Mouse (Mus musculus) embryonic facial prominence, embryonic 15.5 days (tissue): ENCODE results near the gene Gmcl1. TPM values are rescaled to one million over a fixed set of nuclear protein-coding genes. Genes with fewer than 3 reads are reported as not detected.

Experiments used
- ATAC-seq: fragments of 200-750 bp; cut with Nextera tagmentation; 2 replicates; pipeline ENCODE4 v1.8.0; 2017; ENCODE audit warnings: low read depth, moderate TSS enrichment; ENCODE audit not compliant: insufficient number of reproducible peaks, low FRiP score, low TSS enrichment
- H3K27ac ChIP-seq: fragments of 300-500 bp; sonication (generic); replicated peaks from 2 replicates; pipeline ENCODE4 v1.5.1; 2015; ENCODE audit warnings: mild to moderate bottlenecking, inconsistent platforms
- H3K27me3 ChIP-seq: fragments of 300-500 bp; sonication (generic); 2 replicates; pipeline ENCODE4 v1.6.1; 2015; ENCODE audit warnings: inconsistent platforms
- H3K36me3 ChIP-seq: fragments of 300-500 bp; sonication (generic); 2 replicates; pipeline ENCODE4 v1.6.1; 2015; ENCODE audit warnings: mild to moderate bottlenecking, inconsistent platforms
- H3K4me1 ChIP-seq: fragments of 300-500 bp; sonication (generic); 2 replicates; pipeline ENCODE4 v1.6.1; 2015; ENCODE audit warnings: inconsistent platforms
- H3K4me2 ChIP-seq: fragments of 300-500 bp; sonication (generic); replicated peaks from 2 replicates; pipeline ENCODE4 v1.6.1; 2015; ENCODE audit warnings: mild to moderate bottlenecking, inconsistent platforms
- H3K4me3 ChIP-seq: fragments of 300-500 bp; sonication (generic); replicated peaks from 2 replicates; pipeline ENCODE4 v1.5.1; 2015; ENCODE audit warnings: mild to moderate bottlenecking, inconsistent platforms
- H3K9ac ChIP-seq: fragments of 300-500 bp; sonication (generic); 2 replicates; pipeline ENCODE4 v1.6.1; 2015; ENCODE audit warnings: inconsistent platforms
- H3K9me3 ChIP-seq: fragments of 300-500 bp; sonication (generic); replicated peaks from 2 replicates; pipeline ENCODE4 v1.6.1; 2016; ENCODE audit warnings: inconsistent platforms
- WGBS: fragments of 180-500 bp; shearing (Covaris S2); methylation state at CpG from one replicate; pipeline ENCODE4 v1.1.7; 2015; 5-methylcytosine and 5-hydroxymethylcytosine counted together
- polyA plus RNA-seq: library from polyadenylated mRNA; unstranded; fragments of >200 nt; fragmentation: Nextera tagmentation; extraction: Ambion mirVana; gene quantifications from 2 replicates; pipeline ENCODE4 v1.2.1, GENCODE M21; 2015

Gene Gmcl1
- polyA plus RNA-seq, 1 experiment from 2014 or later = 40.1 TPM

DNA sequence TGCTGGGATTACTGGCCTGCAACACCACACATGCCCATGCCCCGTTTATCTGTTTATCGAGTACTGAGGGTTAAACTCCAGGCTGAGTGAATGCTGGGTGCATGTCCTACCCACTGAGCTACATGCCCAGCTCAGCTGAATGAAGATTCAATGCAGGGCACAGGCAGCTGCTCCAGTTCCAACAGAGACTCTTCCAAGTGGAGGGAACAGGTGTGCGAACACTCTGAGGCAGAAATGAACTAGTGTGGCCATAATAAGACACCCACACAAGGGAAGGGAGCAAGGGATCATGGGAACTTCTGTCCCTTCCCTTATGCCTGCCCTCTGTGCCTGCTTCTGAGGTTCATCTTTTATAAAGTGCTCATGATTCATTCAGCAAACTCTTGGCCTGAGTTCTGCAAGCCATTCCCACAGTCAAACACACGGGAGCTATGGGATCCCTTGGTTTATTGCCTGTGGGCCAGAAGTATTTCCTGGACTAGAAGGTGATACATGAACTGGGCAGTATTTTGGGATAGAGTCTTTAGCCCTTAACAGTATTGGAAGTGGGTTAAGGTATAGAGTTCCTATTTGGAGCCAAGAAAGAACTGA is 35.1 kb upstream of the Gmcl1 start:
- H3K9me3 ChIP-seq = no peaks in the 10 kb centered on the region
- no peaks in the 10 kb centered on the region for H3K4me1 ChIP-seq
- H3K27ac ChIP-seq = no peak overlapping the region
- no peaks in the 10 kb centered on the region for H3K36me3 ChIP-seq
- H3K9ac ChIP-seq = no peak overlapping the region
- ATAC-seq = no peak
- no peak overlapping the region for H3K4me3 ChIP-seq
- H3K27me3 ChIP-seq = no peaks in the 10 kb centered on the region
- H3K4me2 ChIP-seq = no peak overlapping the region
- 82% methylated on average over 4 of the region's 4 CpGs for WGBS

DNA sequence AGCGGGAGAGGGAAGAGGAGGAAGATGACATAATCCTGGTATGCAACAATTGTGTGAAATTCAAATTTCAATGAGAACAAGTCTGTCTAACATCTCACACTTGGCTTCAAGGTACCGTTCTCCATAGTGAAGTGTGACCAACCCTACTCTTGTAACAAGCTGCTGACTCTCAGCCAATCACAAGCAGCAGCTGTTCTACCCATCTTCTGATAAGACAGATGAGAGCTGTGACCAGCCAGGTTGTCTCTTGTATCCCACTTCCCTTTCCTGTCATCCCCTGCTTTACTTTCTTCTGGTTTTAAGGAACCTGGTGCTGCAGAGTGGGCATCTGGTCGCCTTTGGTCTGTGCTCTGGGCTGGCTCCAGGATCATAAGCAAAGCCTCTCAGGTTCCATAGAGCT is 34.3 kb upstream of the Gmcl1 start:
- H3K9ac ChIP-seq = no peak overlapping the region
- H3K36me3 ChIP-seq = no peaks in the 10 kb centered on the region
- H3K9me3 ChIP-seq = no peaks in the 10 kb centered on the region
- ATAC-seq = no peak
- no peak overlapping the region for H3K27ac ChIP-seq
- WGBS = 78% methylated on average over 3 of the region's 3 CpGs
- H3K4me2 ChIP-seq = no peak overlapping the region
- H3K4me3 ChIP-seq = no peak overlapping the region
- no peaks in the 10 kb centered on the region for H3K27me3 ChIP-seq
- H3K4me1 ChIP-seq = no peaks in the 10 kb centered on the region

DNA sequence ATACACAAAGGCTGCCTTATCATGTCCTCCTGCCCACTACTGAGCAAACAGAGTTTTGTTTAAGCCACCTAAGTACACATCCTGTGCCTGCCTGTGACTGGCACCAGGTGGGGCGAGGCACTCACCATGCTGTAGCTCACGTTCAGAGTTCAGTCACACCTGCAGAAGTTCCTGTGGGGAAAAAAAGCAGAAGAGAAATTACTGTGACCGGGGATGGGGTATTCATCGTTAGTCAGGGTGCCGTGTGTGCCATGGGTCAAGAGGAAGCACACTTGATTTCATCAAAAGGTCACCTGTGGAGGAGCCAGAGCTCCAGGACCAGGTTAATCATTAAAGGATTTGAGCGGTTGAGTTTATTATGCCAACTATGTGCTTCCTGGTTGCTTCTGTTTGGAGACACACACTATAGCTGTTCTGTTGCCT is 32.5 kb upstream of the Gmcl1 start:
- H3K4me2 ChIP-seq = no peak overlapping the region
- H3K9me3 ChIP-seq = no peaks in the 10 kb centered on the region
- no peaks in the 10 kb centered on the region for H3K27me3 ChIP-seq
- no peak for ATAC-seq
- H3K36me3 ChIP-seq = no peaks in the 10 kb centered on the region
- H3K4me1 ChIP-seq = no peaks in the 10 kb centered on the region
- H3K27ac ChIP-seq = no peak overlapping the region
- WGBS = 66% methylated on average over 6 of the region's 6 CpGs
- no peak overlapping the region for H3K9ac ChIP-seq
- no peak overlapping the region for H3K4me3 ChIP-seq

DNA sequence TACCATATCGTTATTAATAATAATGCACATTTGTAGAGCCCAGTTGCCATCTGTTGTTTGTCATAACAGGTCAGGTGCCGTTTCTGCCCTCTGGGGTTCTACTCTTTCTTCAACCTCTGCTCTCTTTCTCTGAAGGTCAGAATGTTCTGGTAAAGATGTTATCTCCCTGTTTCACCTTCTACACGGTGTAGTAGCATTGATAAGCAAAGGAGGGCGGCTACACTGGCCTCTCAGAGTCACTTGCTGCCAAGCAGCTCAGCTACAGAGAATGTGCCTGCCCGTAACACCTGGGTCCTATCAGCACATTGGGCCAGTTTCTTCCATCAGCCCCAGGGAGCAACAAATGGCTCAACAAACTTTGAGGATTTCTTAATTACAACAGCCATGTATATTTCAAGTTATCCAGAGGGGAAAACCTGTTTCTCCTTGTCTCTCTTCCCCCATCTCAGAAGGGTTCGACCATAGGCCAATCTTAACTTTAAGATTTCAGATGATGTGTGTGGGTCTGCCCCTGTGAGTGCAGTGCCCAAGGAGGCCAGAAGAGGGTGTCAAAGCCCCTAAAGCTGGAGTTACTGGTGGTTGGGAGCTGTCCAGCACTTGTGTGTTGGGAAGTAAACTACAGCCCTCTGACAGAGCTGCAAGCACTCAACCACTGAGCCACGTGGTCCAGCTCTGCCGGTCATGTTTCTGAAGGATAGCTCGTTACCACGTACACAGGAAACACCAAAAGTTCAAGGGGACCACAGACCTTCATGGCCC is 21.1 kb upstream of the Gmcl1 start:
- Histone ChIP-seq H3K4me3 (no peak overlapping the region), H3K27ac (no peak overlapping the region), H3K36me3 (peaks cover 38% of the 10 kb centered on the region), H3K9me3 (no peaks in the 10 kb centered on the region), H3K27me3 (no peaks in the 10 kb centered on the region), H3K9ac (no peak overlapping the region), H3K4me1 (no peaks in the 10 kb centered on the region), H3K4me2 (no peak overlapping the region)
- WGBS = 85% methylated on average over 10 of the region's 10 CpGs
- ATAC-seq = no peak

DNA sequence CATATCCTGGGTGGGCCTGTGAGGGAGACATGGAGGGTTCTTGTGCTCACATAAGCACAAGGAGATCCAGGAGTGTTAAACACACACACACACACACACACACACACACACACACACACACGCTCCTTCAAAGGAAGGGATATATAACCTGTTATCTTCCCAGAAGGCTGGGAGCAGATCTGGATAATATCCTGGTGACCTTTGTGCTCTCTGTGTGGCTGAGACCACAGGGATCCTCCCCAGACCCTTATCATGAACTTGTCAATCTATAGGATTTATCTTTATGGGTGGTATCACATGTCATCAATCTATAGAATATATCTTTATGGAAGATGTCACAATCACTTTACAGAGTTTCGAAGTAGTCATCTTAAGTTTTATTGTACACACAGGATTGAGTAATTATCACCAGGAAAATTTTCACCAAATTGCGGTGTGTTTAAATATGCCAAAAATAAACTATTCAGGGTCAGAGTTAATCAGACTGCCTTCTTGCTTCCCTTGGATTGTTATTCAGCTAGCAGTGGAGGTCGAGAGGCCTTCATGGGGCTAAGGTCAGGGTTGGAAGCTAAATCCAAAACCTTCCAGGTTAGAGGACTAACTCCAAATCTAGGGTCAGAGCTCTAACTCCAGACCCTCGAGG is 19.8 kb upstream of the Gmcl1 start:
- WGBS = 82% methylated on average over 5 of the region's 5 CpGs
- no peak for ATAC-seq
- no peaks in the 10 kb centered on the region for H3K27me3 ChIP-seq

DNA sequence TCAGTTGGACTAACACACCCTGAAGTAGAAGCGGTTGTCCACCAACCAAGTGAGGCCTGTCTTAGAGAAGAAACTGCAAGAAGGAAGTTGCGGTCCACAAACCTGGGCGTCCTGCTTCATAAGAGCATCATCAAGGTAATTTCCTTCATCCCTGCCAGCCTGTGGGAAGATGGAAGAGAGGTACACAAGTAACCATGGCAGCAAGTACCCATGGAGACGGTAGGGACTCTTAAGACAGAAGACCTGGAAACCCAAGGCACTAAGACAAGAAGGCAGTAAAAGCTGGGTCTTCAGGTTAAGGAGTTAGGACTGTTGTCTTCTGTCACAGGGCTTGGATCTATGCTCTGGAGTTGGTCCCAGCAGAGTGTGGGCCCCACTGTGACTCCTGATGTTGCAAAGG is 17.8 kb upstream of the Gmcl1 start:
- no peaks in the 10 kb centered on the region for H3K4me1 ChIP-seq
- 87% methylated on average over 4 of the region's 4 CpGs for WGBS

More for the DNA sequence above, 19.8 kb upstream of the Gmcl1 start:
- H3K4me3 ChIP-seq = no peak overlapping the region
- no peak overlapping the region for H3K27ac ChIP-seq
- no peak overlapping the region for H3K4me2 ChIP-seq
- no peaks in the 10 kb centered on the region for H3K4me1 ChIP-seq
- H3K9ac ChIP-seq = no peak overlapping the region
- H3K36me3 ChIP-seq = peaks cover 38% of the 10 kb centered on the region
- H3K9me3 ChIP-seq = no peaks in the 10 kb centered on the region

DNA sequence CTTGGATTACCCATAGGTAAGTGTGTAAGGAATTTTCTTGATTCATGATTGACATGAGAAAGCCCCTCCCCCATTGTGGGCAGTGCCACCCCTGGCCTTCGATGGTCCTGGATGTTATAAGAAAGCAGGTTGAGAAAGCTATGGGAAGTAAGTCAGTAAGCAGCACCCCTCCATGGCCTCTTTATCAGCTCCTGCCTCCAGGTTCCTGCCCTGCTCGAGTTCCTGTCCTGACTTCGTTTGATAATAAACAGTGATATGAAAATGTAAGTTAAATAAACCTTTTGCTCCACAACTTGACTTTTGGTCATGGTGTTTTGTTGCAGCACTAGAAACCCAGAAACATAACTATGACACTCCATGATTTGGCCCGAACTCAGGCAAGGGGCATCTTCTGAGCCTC is 16.6 kb upstream of the Gmcl1 start:
- Histone ChIP-seq H3K4me3 (no peak overlapping the region), H3K9me3 (no peaks in the 10 kb centered on the region), H3K4me2 (no peak overlapping the region), H3K36me3 (peaks cover 22% of the 10 kb centered on the region), H3K9ac (no peak overlapping the region), H3K27me3 (no peaks in the 10 kb centered on the region), H3K4me1 (no peaks in the 10 kb centered on the region), H3K27ac (no peak overlapping the region)
- 74% methylated on average over 4 of the region's 4 CpGs for WGBS
- no peak for ATAC-seq

More for the DNA sequence above, 17.8 kb upstream of the Gmcl1 start:
- ATAC-seq = no peak
- no peak overlapping the region for H3K27ac ChIP-seq
- H3K27me3 ChIP-seq = no peaks in the 10 kb centered on the region
- peaks cover 29% of the 10 kb centered on the region for H3K36me3 ChIP-seq
- no peak overlapping the region for H3K4me2 ChIP-seq
- H3K4me3 ChIP-seq = no peak overlapping the region
- H3K9ac ChIP-seq = no peak overlapping the region
- H3K9me3 ChIP-seq = no peaks in the 10 kb centered on the region

DNA sequence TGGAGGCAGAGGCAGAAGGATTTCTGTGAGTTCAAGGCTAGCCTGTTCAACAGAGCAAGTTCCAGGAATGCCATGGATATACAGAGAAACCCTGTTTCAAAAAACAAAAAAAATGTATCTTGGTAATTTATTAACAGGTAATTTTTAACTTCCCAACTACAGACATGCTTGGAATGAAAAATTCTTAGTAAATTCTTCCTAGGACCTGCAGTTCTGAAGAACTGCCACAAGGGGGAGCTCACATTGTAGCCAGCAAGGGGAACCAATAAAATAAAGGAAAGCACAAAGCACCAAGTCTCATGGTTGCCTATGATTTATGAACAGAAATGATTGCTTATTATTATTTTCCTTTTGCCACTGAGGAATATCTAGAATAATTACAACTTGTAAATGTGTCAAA is 14.0 kb upstream of the Gmcl1 start:
- Histone ChIP-seq H3K27ac (no peak overlapping the region), H3K9ac (no peak overlapping the region), H3K9me3 (no peaks in the 10 kb centered on the region), H3K36me3 (peaks cover 23% of the 10 kb centered on the region), H3K27me3 (no peaks in the 10 kb centered on the region), H3K4me2 (no peak overlapping the region), H3K4me3 (no peak overlapping the region), H3K4me1 (no peaks in the 10 kb centered on the region)
- ATAC-seq = no peak

DNA sequence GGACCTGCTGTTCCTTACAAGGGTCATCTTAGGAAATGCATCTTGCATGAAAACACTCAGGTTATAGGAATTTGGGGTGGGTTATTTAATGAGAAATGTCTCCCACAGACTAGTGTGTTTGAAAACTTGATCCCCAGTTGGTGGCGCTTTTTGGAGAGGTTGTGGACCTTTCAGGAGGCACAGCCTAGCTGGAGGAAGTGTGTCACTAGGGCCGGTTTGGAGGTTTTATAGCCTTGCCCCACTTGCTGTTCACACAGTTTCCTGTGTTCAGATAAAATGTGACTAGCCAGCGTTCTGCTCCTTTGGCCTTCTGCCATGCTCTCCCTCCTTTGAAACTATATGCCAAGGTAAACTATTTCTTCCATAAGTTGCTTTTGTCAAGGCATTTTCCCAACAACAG is 7.5 kb upstream of the Gmcl1 start:
- WGBS = 42% methylated on average over 3 of the region's 3 CpGs
- H3K9me3 ChIP-seq = no peaks in the 10 kb centered on the region
- H3K4me3 ChIP-seq = no peak overlapping the region
- H3K9ac ChIP-seq = no peak overlapping the region
- H3K4me2 ChIP-seq = no peak overlapping the region
- no peak for ATAC-seq
- no peaks in the 10 kb centered on the region for H3K4me1 ChIP-seq
- no peaks in the 10 kb centered on the region for H3K27me3 ChIP-seq
- 0 out of 2 replicates have a peak overlapping the region, but pooled peaks have one; percentile 17 for H3K27ac ChIP-seq
- peaks cover 9% of the 10 kb centered on the region; the same call in 1 of the 2 replicates for H3K36me3 ChIP-seq

DNA sequence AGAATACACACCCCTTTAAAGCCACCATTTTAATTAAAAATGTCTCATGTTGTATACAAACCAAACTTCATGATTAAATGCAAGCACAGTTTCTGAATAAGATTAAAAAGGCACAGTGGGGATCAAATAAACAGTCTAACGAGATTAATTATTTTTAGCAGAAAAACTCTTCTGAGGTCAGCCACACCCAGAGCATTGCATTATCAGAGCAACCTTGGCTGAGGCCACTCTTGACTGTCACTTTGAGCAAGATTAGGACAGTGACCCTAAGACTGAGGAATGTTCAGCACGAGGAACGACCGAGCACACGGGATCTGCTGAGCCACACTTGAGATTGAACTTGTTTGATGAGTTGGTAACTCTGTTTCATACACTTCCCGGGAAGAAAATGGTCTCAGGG is 3.6 kb upstream of the Gmcl1 start:
- ATAC-seq = no peak
- Histone ChIP-seq H3K36me3 (no peaks in the 10 kb centered on the region), H3K4me1 (peaks cover 14% of the 10 kb centered on the region), H3K9me3 (no peaks in the 10 kb centered on the region), H3K9ac (no peak overlapping the region), H3K27me3 (no peaks in the 10 kb centered on the region), H3K4me3 (no peak overlapping the region), H3K27ac (no peak overlapping the region), H3K4me2 (no peak overlapping the region)
- 76% methylated on average over 6 of the region's 6 CpGs for WGBS

DNA sequence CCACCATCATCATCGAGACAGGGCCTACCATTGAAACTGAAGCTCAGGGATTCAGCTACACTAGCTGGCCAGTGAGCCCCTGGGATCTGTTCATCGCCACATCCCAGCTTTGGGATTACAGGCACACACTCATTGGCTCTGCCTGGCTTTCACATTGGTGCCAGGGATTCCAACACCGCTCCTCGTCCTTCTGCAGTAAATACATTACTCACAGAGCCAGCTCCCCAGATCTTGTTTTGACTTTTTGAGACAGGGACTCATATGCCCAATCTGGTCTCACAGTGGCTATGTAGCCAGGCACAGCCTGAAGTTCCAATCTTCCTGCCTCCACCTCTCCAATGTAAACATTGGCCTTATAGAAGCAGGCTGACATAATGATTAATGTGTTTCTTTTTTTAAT is 3.1 kb upstream of the Gmcl1 start:
- ATAC-seq = no peak
- H3K4me1 ChIP-seq = peaks cover 14% of the 10 kb centered on the region
- no peak overlapping the region for H3K4me3 ChIP-seq
- no peaks in the 10 kb centered on the region for H3K27me3 ChIP-seq
- H3K36me3 ChIP-seq = no peaks in the 10 kb centered on the region
- WGBS = 83% methylated on average over 4 of the region's 4 CpGs
- H3K9me3 ChIP-seq = no peaks in the 10 kb centered on the region
- H3K27ac ChIP-seq = no peak overlapping the region
- no peak overlapping the region for H3K9ac ChIP-seq
- no peak overlapping the region for H3K4me2 ChIP-seq
